Mouse (Mus musculus) erythroblast, embryonic 14.5 days (primary cell): Measurements from ENCODE around the gene Vangl2.

Experiments
- GATA1 ChIP-seq: IDR thresholded peaks from 2 replicates; pipeline ENCODE4 v1.6.1; 2012; ENCODE audit warnings: low read length, inconsistent platforms, mixed read lengths
- TAL1 ChIP-seq: IDR thresholded peaks from 3 replicates; pipeline ENCODE4 v1.6.1; 2012; ENCODE audit warnings: low read length, inconsistent platforms, mixed read lengths

- no peak for TF ChIP-seq TAL1
- TF ChIP-seq GATA1: no peak
Measured at GRCm38 (mm10) chr1:172063291-172064023, 35.2 kb upstream of the Vangl2 start.
